Mouse (Mus musculus): Measurements from ENCODE around the gene Scmh1.

DNA sequence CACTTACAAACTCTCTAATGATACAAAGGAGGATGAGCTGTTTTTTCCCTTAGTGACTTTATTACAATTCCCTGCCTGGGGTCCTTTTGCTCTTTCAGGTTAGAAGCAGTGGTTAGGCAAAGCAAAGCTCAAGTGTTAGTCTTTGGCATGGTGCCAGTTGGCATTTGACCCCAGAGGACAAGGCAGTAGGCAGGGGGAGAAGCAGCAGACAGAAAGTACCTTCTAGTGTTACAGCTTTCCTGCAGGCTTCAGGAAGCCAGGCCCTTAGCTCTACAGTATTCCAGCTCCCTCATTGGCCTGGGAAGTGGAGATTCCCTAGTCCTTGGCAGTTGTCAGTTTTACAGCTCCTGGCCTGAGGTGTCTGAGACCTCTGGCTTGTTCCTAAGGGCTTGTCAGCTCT is 15.6 kb downstream of the Scmh1 start:
- TF ChIP-seq CTCF (IDR thresholded peaks at IDR 0.05; ENCODE audit: low read depth) (no peak), EP300 (optimal IDR thresholded peaks at IDR 0.05) (no peak)
